Mouse (Mus musculus) kidney, adult 2 months (tissue): ENCODE data around the gene Sp2. TPM values are rescaled to one million over a fixed set of nuclear protein-coding genes. Genes with fewer than 3 reads are reported as not detected.

Experiments used
- DNase-seq: peaks from one replicate; pipeline ENCODE4 v3.0.0; 2021
- H3K27ac ChIP-seq: fragments of 200-500 bp; 2 replicates; pipeline ENCODE4 v1.5.1; 2012; ENCODE audit warnings: low read depth, low read length, control low read depth, inconsistent platforms; ENCODE audit not compliant: insufficient read depth
- H3K27me3 ChIP-seq: fragments of 200-500 bp; replicated peaks from 2 replicates; pipeline ENCODE4 v1.6.1; 2012; ENCODE audit warnings: mild to moderate bottlenecking, moderate library complexity, low read length, inconsistent platforms; ENCODE audit not compliant: control insufficient read depth, insufficient read depth
- H3K36me3 ChIP-seq: fragments of 200-500 bp; 2 replicates; pipeline ENCODE4 v1.6.1; 2012; ENCODE audit warnings: mild to moderate bottlenecking, moderate library complexity, low read length, inconsistent platforms; ENCODE audit not compliant: control insufficient read depth, insufficient read depth
- H3K4me1 ChIP-seq: fragments of 200-500 bp; 2 replicates; pipeline ENCODE4 v1.6.1; 2011; ENCODE audit warnings: low read length; ENCODE audit not compliant: control insufficient read depth, insufficient read depth
- H3K4me3 ChIP-seq: fragments of 200-500 bp; 2 replicates; pipeline ENCODE4 v1.5.1; 2011; ENCODE audit warnings: mild to moderate bottlenecking, low read depth, low read length, control low read depth; ENCODE audit not compliant: insufficient read depth
- CTCF ChIP-seq: fragments of 200-500 bp; conservative IDR thresholded peaks from 2 replicates; pipeline ENCODE4 v1.5.1; 2011; ENCODE audit warnings: low read depth, mild to moderate bottlenecking, control low read depth, low read length, moderate library complexity, mixed read lengths; ENCODE audit not compliant: insufficient read depth, insufficient read length
- POLR2A ChIP-seq: fragments of 200-500 bp; IDR thresholded peaks from one replicate; pipeline ENCODE4 v1.6.1; 2011; ENCODE audit warnings: low read depth, low read length, control low read depth
- WGBS: fragments of 180-500 bp; shearing (Covaris S2); methylation state at CpG from one replicate; pipeline ENCODE4 v1.1.7; 2018; 5-methylcytosine and 5-hydroxymethylcytosine counted together
- polyA plus RNA-seq: library from polyadenylated mRNA; depleted of rRNA; stranded (reverse); fragments of >200 nt; gene quantifications from 2 replicates; pipeline ENCODE4 v1.2.3, GENCODE M21; 2012; rRNA removed

Gene Sp2
- polyA plus RNA-seq, 1 experiment = 13.3 TPM

DNA sequence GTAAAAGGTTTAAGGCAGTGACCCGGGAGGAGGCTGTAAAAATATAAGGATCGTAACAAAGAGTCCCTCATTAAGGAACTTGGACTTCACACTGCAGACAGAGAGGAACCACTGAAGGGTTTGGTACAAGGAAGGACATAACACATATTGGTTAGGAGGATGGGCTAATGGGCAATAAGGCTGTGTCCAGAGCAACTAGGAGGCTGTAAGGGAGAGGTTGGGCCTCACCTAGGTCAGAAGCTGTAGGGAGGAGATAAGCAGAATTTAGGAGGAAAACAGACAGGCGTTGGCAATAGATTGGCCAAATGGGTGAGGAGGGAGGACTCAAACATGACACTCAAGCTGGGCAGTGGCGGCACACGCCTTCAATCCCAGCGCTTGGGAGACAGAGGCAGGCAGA is 65.3 kb downstream of the Sp2 start:
- Histone ChIP-seq H3K4me1 (no peaks in the 10 kb centered on the region; the same call in 1 of the 2 replicates), H3K27ac (no peak overlapping the region), H3K27me3 (no peaks in the 10 kb centered on the region)

DNA sequence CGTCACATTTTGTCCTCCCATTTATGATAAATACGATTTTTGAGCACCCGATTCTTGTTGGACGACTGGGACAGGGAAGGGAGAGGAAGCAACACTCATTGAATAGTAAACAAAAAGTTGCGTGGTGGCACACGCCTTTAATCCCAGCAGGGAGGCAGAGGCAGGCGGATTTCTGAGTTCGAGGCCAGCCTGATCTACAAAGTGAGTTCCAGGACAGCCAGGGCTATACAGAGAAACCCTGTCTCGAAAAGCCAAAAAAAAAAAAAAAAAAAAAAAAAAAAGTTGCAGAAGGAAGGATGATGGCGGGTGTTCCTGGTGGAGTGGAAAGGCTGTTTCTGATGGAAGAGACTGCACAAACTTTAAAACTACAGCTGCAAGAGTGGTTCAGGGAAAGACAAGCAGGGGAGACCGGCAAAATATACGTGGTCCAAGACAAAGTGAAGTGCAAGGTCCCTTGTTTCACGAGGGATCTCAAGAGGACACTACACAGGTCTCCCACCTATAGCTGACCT is 65.8 kb downstream of the Sp2 start:
- TF ChIP-seq POLR2A = no peak
- TF ChIP-seq CTCF = no peak
- H3K4me3 ChIP-seq = peak overlapping the region; percentile 44
- DNase-seq = no peak
- peak overlapping the region; percentile 85 for H3K27ac ChIP-seq
- 22% methylated on average over 13 of the region's 13 CpGs for WGBS
- H3K4me1 ChIP-seq = no peaks in the 10 kb centered on the region; the same call in 1 of the 2 replicates
- H3K36me3 ChIP-seq = no peaks in the 10 kb centered on the region
- no peaks in the 10 kb centered on the region for H3K27me3 ChIP-seq

More for the DNA sequence above, 65.3 kb downstream of the Sp2 start:
- no peaks in the 10 kb centered on the region for H3K36me3 ChIP-seq
- H3K4me3 ChIP-seq = no peak overlapping the region
- WGBS = 85% methylated on average over 6 of the region's 6 CpGs
- TF ChIP-seq CTCF = no peak
- no peak for TF ChIP-seq POLR2A
- no peak for DNase-seq

DNA sequence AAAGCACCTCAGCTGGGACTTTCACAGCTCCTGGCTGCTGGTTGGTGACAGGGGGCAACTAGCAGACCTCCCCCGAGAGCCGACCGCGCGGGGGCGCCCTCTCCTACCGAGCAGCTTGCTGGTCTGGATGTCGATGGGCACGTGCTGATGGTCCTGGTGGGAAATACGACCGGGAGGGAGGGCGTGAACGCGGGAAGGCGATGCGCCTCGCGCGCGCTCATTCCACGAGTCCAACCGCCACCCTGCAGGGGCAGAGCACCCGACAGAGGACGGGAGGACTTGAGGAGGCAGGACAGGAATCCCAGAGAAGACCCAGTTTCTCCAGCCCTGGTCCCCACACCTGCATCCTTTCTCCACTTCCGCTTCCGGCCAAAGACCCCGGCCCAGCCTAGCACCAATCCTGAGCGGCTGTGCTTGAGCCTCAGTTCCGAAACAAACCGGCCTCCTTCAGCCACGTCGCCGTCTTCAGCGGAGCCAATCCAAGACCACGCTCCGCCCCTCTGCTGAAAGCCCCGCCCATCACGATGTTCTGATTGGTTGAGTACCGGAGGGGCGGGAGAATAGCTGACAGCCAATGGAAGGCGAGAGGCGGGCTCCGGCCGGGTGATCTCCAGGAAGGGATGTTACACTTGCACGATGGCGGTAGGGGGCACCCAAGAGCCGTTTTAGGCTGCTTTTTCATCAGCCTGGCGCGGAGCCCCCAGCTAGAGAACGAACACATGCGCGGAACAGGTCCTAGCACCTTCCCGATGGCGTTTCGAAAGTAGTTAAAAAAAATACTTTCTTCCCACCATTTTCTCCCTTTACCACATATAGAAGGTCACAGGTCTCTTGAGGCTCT is 66.5 kb downstream of the Sp2 start, which contains the start of gene Cdk5rap3:
Gene Cdk5rap3 (minus strand): TSS at position 453 of the 841 bp plus-strand sequence.
- WGBS = under 1% methylated on average over 53 of the region's 55 CpGs
- peak; percentile 48 for TF ChIP-seq POLR2A
- peak; percentile 90 for TF ChIP-seq CTCF
- Histone ChIP-seq H3K36me3 (no peaks in the 10 kb centered on the region), H3K4me3 (peak within 1 kb of the TSS; percentile 71), H3K4me1 (no peaks in the 10 kb centered on the region; the same call in 1 of the 2 replicates), H3K27ac (peak within 1 kb of the TSS; percentile 85), H3K27me3 (no peaks in the 10 kb centered on the region)
- DNase-seq = peak; percentile 100

DNA sequence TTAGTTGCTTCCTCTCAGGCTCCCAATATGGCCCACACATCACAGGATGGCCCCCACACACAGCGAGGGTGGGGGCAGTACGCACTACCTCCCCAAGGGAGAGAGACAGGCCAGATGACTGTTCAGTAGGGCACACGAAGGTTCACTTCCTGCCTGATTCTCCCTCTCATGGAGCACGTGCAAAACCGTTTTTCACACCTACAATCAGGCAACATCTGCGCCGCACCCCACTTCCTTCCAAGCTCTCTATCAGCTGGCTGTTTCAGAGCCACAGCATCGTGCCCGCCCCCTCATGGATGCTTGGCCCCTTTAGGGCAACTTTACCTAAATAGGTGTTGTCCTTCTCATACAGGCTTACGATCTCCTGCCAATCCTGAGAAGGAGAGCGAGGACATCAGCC is 70.1 kb downstream of the Sp2 start:
- no peak overlapping the region for H3K4me3 ChIP-seq
- WGBS = 77% methylated on average over 11 of the region's 11 CpGs
- no peak for DNase-seq
- H3K27me3 ChIP-seq = no peaks in the 10 kb centered on the region
- TF ChIP-seq POLR2A (no peak), CTCF (no peak)
- H3K4me1 ChIP-seq = no peaks in the 10 kb centered on the region; the same call in 1 of the 2 replicates
- no peak overlapping the region for H3K27ac ChIP-seq
- H3K36me3 ChIP-seq = no peaks in the 10 kb centered on the region; the same call in 1 of the 2 replicates

DNA sequence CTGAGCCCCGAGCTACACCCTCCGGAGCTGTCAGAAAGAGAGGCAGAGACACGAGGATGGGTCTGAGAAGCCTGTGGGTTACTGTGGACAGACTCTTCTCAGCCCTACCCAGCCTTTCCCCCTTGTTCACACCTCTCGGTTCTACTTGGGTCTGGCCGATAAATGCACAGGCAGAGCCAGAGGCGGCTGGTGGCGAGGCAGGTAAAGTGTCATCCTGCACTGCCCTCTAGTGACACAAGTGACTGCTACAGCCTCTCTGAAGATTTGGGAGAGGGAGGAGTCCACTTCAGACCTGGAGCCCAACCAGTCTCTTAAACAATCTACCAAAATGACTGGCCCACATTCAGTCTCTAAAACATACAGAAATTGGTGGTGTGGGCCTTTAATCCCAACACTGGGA is 72.8 kb downstream of the Sp2 start:
- H3K4me1 ChIP-seq = peaks cover 4% of the 10 kb centered on the region; the same call in 1 of the 2 replicates
- TF ChIP-seq POLR2A (no peak), CTCF (peak; percentile 92)
- H3K27ac ChIP-seq = no peak overlapping the region
- 33% methylated on average over 7 of the region's 7 CpGs for WGBS
- H3K36me3 ChIP-seq = no peaks in the 10 kb centered on the region; the same call in 1 of the 2 replicates
- H3K4me3 ChIP-seq = no peak overlapping the region
- no peaks in the 10 kb centered on the region for H3K27me3 ChIP-seq
- peak; percentile 85 for DNase-seq

DNA sequence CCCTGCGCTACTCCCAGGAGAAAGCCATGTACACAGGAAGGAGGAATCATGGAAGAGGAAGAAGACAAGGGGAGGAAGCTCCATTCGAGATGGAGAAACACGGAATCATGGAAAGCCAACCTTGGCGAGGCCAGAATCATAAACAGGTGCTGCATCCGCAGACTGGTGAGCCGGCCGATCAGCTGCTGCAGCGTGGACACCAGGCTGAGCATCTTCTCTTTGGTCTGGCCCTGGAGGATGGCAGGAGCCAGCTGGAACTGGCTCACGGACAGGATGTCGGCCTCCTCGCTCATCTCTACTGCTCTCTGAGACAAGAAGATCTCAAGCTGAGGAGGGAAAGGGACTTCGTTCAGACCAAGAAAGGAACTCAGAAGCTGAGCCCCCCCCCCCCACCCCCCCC is 74.2 kb downstream of the Sp2 start:
- no peaks in the 10 kb centered on the region for H3K27me3 ChIP-seq
- WGBS = 95% methylated on average over 12 of the region's 12 CpGs
- H3K27ac ChIP-seq = no peak overlapping the region
- H3K4me1 ChIP-seq = peaks cover 4% of the 10 kb centered on the region; the same call in 1 of the 2 replicates
- no peak for DNase-seq
- no peak for TF ChIP-seq POLR2A
- no peak for TF ChIP-seq CTCF
- no peaks in the 10 kb centered on the region; the same call in 1 of the 2 replicates for H3K36me3 ChIP-seq
- H3K4me3 ChIP-seq = no peak overlapping the region

DNA sequence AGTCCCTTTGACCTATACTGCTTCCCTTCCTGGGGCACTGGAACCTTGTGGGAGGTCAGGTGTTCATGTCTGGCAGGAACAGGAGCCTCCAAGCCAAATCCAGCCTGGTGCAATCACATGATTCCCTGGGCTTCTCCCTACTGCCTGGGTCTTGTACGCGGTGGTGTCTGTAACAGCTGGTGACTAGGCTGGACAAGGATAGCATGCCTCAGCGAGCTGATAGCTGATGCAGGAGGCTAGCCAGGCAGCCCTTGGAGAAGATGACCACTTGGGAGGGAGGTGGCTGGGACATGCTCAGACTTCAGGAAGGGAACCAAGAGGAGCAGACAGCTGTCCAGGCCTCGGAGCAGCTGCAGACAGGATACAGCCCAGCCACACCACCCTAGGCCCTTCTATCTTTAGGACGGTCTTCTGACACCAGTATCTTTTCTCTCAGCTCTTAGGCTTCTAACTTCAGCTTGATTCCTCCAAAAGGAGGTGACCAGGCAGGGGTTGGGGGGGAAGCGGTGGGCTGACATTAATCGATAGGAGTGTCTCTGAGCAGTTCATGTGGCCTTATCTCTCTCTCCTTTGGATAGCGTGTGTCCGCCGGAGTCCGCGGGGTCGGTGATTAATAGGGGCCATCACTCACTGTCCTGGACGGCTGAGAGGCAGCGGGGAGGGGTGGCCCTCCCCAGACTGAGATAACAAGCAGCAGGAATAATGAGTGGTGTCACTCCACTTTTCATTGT is 76.2 kb downstream of the Sp2 start:
- TF ChIP-seq CTCF (no peak), POLR2A (no peak)
- DNase-seq = peak; percentile 71
- Histone ChIP-seq H3K27ac (no peak overlapping the region; the same call in 1 of the 2 replicates), H3K4me3 (no peak overlapping the region), H3K4me1 (peaks cover 4% of the 10 kb centered on the region; the same call in 1 of the 2 replicates), H3K36me3 (no peaks in the 10 kb centered on the region; the same call in 1 of the 2 replicates), H3K27me3 (no peaks in the 10 kb centered on the region)
- WGBS = 61% methylated on average over 15 of the region's 15 CpGs

Other genes with a start within 250 kb of the Sp2 start
- 13.2 and 13.7 TPM in 2 replicates for gene Snx11, start 205.4 kb downstream of the Sp2 start, polyA plus RNA-seq
- gene Cbx1, start 193.8 kb downstream of the Sp2 start, polyA plus RNA-seq = 17.9 and 18.7 TPM in 2 replicates
- gene Nfe2l1, start 153.0 kb downstream of the Sp2 start, polyA plus RNA-seq = 230 and 252 TPM in 2 replicates
- 56.2 and 61.6 TPM in 2 replicates for gene Copz2, start 133.1 kb downstream of the Sp2 start, polyA plus RNA-seq
- gene Cdk5rap3, start 66.5 kb downstream of the Sp2 start, polyA plus RNA-seq = 35.6 and 37.2 TPM in 2 replicates
- gene Prr15l, start 54.9 kb downstream of the Sp2 start, polyA plus RNA-seq = 114 and 119 TPM in 2 replicates
- 73.0 and 77.1 TPM in 2 replicates for gene Pnpo, start 39.0 kb downstream of the Sp2 start, polyA plus RNA-seq
- 0.91 and 0.95 TPM in 2 replicates for gene Sp6, start 30.4 kb upstream of the Sp2 start, polyA plus RNA-seq
- 104 and 112 TPM in 2 replicates for gene Scrn2, start 47.0 kb upstream of the Sp2 start, polyA plus RNA-seq
- gene Lrrc46, start 58.4 kb upstream of the Sp2 start, polyA plus RNA-seq = 1.9 and 2.5 TPM in 2 replicates
- 137 and 138 TPM in 2 replicates for gene Mrpl10, start 58.6 kb upstream of the Sp2 start, polyA plus RNA-seq
- gene Osbpl7, start 67.7 kb upstream of the Sp2 start, polyA plus RNA-seq = 9.0 and 9.1 TPM in 2 replicates
- 0.20 and 0.56 TPM in 2 replicates for gene Tbx21, start 132.4 kb upstream of the Sp2 start, polyA plus RNA-seq
- 10.4 and 12.1 TPM in 2 replicates for gene Tbkbp1, start 168.5 kb upstream of the Sp2 start, polyA plus RNA-seq
- gene Kpnb1, start 204.9 kb upstream of the Sp2 start, polyA plus RNA-seq = 22.3 and 25.6 TPM in 2 replicates